In the genomic region with DNA sequence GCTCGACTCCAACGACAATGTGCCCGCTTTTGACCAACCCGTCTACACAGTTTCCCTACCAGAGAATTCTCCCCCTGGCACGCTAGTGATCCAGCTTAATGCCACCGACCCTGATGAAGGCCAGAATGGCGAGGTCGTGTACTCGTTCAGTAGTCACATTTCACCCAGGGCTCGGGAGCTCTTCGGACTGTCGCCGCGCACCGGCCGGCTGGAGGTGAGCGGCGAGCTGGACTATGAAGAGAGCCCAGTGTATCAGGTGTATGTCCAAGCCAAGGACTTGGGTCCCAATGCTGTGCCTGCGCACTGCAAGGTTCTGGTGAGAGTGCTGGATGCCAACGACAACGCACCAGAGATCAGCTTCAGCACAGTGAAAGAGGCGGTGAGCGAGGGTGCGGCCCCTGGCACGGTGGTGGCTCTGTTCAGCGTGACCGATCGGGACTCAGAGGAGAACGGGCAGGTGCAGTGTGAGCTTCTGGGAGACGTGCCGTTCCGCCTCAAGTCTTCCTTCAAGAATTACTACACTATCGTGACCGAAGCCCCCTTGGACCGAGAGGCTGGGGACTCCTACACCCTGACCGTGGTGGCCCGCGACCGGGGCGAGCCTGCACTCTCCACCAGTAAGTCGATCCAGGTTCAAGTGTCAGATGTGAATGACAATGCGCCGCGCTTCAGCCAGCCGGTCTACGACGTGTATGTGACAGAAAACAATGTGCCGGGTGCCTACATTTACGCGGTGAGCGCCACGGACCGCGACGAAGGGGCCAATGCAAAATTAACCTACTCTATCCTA, we compare ENCODE assay signal across 8 mouse cellular contexts. TPM values are rescaled to one million over a fixed set of nuclear protein-coding genes. Genes with fewer than 3 reads are reported as not detected.
DNase-seq lines count a peak whose midpoint lies in the region; ATAC-seq lines count a peak whose summit lies in the region.

No protein-coding gene starts in this region.

- no peak; the same call in 1 of the 2 replicates for ATAC-seq in neural tube, embryonic 15.5 days (ENCODE audit: low FRiP score)
- no peak for ATAC-seq in megakaryocyte-erythroid progenitor cell, adult 5-6 weeks (replicated peaks; ENCODE audit: low FRiP score, low TSS enrichment, poor library complexity, severe bottlenecking)

- intact Hi-C loops in left cerebral cortex, postnatal 4 days (cut with DNase I), result no loop called here

- WGBS in neural tube, embryonic 15.5 days, result under 1% methylated on average over 55 of the region's 55 CpGs

- H3K9me3 ChIP-seq in neural tube, embryonic 15.5 days (replicated peaks), result no peaks in the 10 kb centered on the region

- H3K36me3 ChIP-seq in neural tube, embryonic 15.5 days, result no peaks in the 10 kb centered on the region

- H3K27ac ChIP-seq in neural tube, embryonic 15.5 days (replicated peaks), result peak overlapping the region; percentile 81

- peak overlapping the region; percentile 70 for H3K4me3 ChIP-seq in neural tube, embryonic 15.5 days (replicated peaks)

- no peaks in the 10 kb centered on the region for H3K27me3 ChIP-seq in neural tube, embryonic 15.5 days (replicated peaks)

- H3K4me2 ChIP-seq in neural tube, embryonic 15.5 days, result peak overlapping the region; percentile 91

- peaks cover 22% of the 10 kb centered on the region for H3K4me1 ChIP-seq in neural tube, embryonic 15.5 days

- peak overlapping the region; percentile 82 for H3K9ac ChIP-seq in neural tube, embryonic 15.5 days (replicated peaks)

- DNase-seq in cerebellum, adult 18-20 months, result peak; percentile 5 to 39
- DNase-seq in cerebellum, adult 11 months, result no peak
- peak; percentile 3 for DNase-seq in ovary, postnatal 10 days (ENCODE audit: low spot score)
- DNase-seq in ovary, adult 18-20 months (ENCODE audit: low spot score), result no peak
- peak; percentile 24 for DNase-seq in forelimb bud, embryonic 11.5 days (ENCODE audit: low read depth, low spot score)
- DNase-seq in left cerebral cortex, postnatal 4 days, result peak; percentile 32

RNA-seq across cellular contexts. Expression of gene Pcdh10, which starts 2.0 kb away (rescaled TPM):
- total RNA-seq in left cerebral cortex, postnatal 4 days (2021), result 100 to 1,000 TPM; 166 to 188 TPM
- 13.6 and 19.8 TPM in 2 replicates for polyA plus RNA-seq in neural tube, embryonic 15.5 days (2015; fragmentation: Nextera tagmentation; extraction: Ambion mirVana)
- not detected in 2 replicates for total RNA-seq in megakaryocyte-erythroid progenitor cell, adult 5-6 weeks (2014; fragmentation: Nextera tagmentation)
- 0.11 TPM in 1 of 2 replicates, not detected in the other for total RNA-seq in megakaryocyte-erythroid progenitor cell, adult 5-6 weeks (2017)

Comparison
In these comparisons a context has a peak if more than half of its experiments do, and no peak if none do; other contexts are left out.
1. DNase-seq: peak in cerebellum, adult 18-20 months (2 of 2), ovary, postnatal 10 days (single experiment), forelimb bud, embryonic 11.5 days (single experiment) and left cerebral cortex, postnatal 4 days (single experiment); none in cerebellum, adult 11 months (single experiment) and ovary, adult 18-20 months (single experiment).
2. RNA of gene Pcdh10, which starts 2.0 kb away (total RNA-seq): 166 to 188 TPM in left cerebral cortex, postnatal 4 days; 0.11 TPM in megakaryocyte-erythroid progenitor cell, adult 5-6 weeks; every median in the first group is over 100 times any median in the second.